Mouse (Mus musculus) left cerebral cortex, adult 9 months (tissue): ENCODE measurements at regions not wholly inside any gene's neighbourhood (a gene's known extent, or its start where the extent isn't known, plus 50 kb on each side); places are given as distances from the start of the nearest gene placed in this dataset.
A peak's percentile ranks its signal among the peaks of the same experiment; 100 is the strongest.

Experiments used
- DNase-seq, 2 experiments: peaks; one replicate each; pipeline ENCODE4 v3.0.0; 2022; ENCODE audit warnings: low spot score in 2 of 2

DNA sequence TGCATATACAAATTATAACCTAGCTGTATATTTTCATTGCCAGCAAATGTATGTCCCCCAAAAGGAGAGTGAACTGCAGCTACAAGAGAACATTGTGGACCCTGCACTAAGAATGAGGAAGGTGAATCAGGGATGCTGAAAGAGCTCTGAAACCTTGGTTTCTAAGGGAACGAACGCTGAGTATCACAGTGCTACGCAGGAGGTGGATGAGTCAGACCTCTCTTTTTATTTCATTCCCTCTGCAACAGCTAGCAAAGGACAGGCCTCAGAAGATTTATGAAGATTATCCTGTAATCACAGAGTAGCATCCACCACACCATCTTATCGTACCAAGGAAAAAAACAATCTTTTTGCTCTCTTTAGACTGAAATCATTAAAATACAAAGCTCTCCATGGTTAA is 50.2 kb upstream of the Ube3a start:
- DNase-seq: peak; percentile 49 to 52
